Mouse (Mus musculus) ES-Bruce4 (cell line): ENCODE results near the gene Zfp583.

ENCODE experiments used
- CTCF ChIP-seq: IDR thresholded peaks from one replicate; pipeline ENCODE4 v1.8.1; 2011; ENCODE audit warnings: low read depth, low read length
- POLR2A ChIP-seq: IDR thresholded peaks from one replicate; pipeline ENCODE4 v1.8.1; 2011; ENCODE audit warnings: low read length; ENCODE audit not compliant: insufficient read depth

- TF ChIP-seq CTCF (peak; percentile 70), POLR2A (no peak)
These were observed 47.5 kb downstream of the Zfp583 start for GRCm38 (mm10) chr7:6283451-6284075.
